Mouse (Mus musculus): Measurements from ENCODE around the gene Asb12.
"Not testable (repeated sequence)": the region's sequence is repeated elsewhere in the genome, so short reads cannot be mapped to it uniquely, and the experiment has no call there.

Asb12 gene

DNA sequence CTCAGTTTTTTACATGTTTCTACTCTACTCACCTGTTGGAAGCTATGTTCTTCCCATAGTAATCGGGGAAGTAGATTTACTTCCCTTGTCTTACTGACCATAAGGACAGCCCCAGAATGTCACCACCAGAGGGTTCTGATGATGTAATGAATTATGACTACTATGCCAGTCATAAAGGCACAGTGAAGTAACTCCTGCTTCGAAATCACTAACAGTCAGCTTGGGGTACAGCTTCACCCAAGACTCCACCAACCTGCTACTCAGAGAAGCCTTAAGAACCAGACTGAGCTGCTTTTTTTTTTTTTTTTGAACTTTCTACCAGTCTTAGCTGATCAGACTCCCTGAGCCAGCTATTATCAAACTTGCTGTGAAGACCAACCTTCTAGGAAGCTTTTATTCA lies at the start of gene Asb12, which contains the start of gene Pfn5:
Gene Asb12, minus strand, starts transcription at position 101 of the 400 bp plus-strand sequence.
Gene Pfn5, plus strand, starts transcription at position 218 of the 400 bp plus-strand sequence.
- no peak for DNase-seq (ENCODE audit: extremely low read depth, low read depth)

DNA sequence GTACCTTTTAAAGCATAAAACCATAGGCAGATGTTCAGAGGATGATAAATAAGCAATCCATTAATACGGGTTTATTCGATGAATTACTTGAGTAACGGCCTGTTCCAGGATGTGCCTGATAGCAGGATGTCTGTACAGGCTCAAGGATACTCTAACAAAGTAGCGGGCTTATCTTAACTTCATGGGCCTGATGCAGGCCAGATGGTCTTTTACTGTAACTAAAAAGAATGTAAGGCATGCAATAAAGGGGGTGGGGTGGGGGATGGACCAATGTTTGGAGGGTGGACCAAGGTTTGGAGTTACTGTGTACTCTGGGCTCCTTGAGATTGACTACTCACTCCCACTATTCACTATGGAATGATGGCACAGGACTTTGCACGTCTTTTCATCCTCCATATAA lies 42.8 kb upstream of the Asb12 start:
- no peak for DNase-seq (ENCODE audit: extremely low read depth, low read depth)

DNA sequence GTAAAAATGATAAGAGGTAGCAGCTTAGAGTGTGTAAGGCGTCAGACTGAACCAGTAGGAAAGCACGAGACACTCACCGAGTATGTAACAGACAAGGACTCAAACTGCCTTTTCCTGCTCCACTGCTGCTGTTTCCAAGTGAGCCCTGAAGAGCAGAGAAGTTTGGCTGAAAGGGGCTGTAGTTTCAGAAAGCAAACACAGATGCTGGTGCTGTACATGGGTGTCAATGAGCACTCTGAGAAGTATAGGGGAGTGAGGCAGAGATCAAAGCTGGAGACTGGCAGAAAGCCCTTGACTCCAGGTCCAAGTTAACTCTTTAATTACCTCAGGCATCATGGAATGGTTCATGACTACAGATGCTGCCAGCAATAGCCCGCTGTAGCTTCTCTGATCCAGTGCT lies 3.5 kb downstream of the Asb12 start:
- no peak for DNase-seq (ENCODE audit: extremely low read depth, low read depth)

DNA sequence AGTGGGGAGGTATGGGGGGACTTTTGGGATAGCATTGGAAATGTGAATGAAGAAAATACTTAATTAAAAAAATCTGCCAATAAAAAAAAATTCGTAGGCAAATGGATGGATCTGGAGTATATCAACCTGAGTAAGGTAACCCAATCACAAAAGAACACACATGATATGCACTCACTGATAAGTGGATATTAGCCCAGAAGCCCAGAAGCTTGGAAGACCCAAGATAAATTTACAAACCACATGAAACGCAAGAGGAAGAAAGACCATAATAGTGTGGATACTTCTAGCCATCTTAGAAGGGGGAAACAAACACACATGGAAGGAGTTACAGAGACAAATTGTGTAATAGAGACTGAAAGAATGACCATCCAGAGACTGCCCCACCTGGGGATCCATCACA lies 22.3 kb downstream of the Asb12 start:
- DNase-seq (ENCODE audit: extremely low read depth, low read depth) = not testable (repeated sequence)

DNA sequence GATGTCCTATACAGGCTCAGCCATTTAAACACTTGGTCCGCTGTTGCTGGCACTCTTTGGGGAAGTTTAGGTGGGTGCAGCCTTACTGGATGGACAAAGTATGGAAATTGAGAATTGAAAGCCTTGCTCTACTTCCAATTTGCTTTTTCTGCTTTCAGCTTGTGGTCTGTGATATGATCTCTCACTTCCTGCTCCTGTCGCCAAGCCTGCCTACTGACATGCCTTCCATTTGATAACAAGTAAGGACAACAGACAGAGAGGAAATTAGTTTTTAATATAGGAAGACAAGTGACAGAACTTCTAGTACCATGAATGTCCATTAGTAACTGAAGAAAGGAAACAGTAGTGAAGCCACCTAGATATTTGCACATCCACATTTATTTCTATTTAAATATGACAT lies 32.6 kb downstream of the Asb12 start:
- DNase-seq (ENCODE audit: extremely low read depth, low read depth) = peak; percentile 59

DNA sequence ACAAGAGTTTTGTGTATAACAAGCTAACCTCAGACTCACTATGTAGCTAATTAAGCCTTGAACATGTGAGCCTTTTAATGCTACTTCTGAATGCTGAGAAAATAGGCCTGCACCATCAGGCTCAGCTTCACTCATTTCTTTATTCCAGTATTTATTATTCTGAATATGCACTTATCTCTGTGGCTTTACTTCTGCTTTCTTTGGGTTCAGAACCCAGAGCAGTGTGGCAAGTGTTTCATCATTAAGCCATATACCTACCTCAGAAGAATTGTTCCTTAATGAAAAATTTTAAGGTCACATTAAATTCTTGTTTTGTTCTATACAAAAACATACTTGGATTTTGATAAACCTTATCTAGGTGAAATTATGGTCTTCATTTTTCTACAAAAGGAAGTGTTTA lies 33.9 kb downstream of the Asb12 start:
- DNase-seq (ENCODE audit: extremely low read depth, low read depth) = peak; percentile 54

DNA sequence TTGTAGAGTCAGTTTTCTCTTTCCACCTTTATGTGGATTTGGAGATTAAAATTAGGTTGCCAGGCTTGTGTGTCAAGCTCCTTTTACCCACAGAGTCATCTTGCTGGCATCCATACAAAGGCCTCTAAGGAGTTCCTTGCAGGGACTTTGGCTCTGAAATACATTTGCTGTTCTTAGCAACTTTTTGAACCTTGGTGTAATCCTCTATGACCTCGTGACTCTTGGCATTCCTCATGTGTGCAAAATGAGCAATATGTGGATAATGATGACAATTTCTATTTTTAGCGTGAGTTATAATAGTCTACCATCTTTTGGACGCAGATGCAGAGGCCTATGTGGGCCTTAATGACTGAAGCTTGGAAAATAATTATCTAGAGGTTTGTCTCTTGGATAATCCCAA lies 100.6 kb downstream of the Asb12 start:
- DNase-seq (ENCODE audit: extremely low read depth, low read depth) = no peak

DNA sequence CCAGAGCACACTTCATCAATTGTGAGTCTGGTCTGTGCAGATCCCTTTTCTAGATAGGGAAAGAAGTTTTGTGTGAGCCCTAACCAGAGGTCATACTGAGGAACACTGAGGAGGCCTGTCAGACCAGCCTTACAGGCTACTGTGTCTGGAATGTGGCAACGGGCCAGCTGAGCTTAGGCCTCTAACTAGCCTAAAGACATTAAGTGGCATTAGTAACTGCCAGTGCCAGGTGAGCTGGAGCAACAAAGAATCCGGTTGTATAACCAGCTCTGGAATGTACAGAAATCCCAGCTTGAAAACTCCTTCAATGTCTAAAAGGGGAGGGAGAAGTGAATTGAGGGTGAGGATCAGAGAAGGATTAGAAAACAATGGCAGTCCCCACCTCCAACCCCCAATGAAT lies 111.9 kb downstream of the Asb12 start:
- DNase-seq (ENCODE audit: extremely low read depth, low read depth) = no peak

DNA sequence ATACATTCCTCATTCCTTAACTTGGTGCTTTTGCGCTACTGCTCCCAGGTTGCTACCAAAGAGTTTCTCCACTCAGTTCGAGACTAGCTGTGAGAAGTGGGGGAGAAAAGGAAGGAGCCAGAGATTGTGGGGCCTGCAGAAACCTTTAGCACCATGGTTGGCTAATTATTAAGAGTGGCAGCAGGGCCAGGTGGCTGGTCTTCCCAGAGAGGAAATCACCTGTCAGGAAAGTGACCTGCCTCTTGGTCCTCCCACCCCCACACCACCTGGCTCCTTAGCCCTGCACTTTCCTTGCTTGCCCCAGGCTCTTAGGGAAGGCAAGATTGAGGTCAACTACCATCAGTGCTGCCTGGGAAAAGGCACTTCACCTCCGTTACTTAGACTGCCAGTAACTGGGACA lies 112.6 kb downstream of the Asb12 start:
- DNase-seq (ENCODE audit: extremely low read depth, low read depth) = no peak

DNA sequence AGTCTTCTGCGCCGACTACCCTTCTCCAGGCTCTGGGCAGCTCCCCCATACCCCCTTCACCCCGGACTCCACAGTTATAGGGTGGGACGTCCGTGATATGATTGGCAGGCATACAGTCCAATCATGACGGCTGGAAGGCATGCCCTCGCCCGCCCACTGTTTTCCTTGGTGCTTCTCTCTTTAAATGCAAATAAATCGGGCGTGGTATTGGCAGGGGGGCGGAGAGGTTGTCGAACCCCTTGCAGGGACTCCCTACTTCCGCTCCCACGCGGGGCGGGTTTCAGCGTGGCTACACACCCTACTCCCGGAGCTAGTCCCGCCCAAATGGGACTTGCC lies 113.0 kb downstream of the Asb12 start, which contains the start of gene Amer1:
Gene Amer1, minus strand, starts transcription at position 97 of the 336 bp plus-strand sequence.
- DNase-seq (ENCODE audit: extremely low read depth, low read depth) = peak; percentile 95

DNA sequence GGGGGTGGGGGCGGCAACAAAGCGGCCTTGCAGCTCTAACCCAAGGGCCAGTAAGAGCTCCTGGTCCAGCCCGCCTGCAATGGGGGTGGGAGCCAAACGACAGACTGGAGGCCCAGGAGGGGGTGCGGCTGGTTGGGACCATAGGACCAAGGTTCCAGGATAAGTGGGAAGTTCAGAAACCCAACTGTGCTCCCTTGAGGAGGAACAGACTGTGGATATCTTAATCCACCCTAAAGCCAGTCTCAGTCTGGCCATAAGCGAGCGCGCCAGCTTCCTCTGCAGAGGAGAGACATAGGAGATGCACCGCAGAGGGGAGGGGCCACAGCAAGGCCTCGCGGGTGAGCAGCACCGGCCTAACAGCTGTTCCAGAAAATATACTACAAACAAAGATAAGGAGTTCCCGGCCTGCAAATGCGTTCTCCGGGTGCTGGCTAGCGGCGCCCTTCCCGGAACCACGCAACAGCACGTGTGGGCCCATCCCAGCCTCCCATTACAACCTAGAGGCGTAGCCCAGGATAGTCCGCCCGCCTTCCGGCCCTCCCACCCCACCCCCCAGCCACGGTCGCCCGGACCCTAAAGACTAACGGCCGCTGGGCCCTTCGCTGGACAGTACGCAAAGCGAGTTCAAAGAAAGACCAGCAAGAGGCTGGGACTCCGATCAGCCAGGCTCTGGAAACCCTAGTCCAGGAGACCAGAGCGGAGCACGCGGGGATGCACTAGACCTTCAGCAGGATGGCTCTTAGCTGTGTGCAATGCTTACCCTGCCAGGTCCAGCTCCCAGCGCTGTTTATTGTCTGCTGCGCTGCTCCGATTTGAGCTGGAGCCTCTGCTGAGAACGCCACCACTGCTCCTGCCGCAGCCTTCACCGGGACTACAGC lies 113.7 kb downstream of the Asb12 start:
- peak; percentile 86 for DNase-seq (ENCODE audit: extremely low read depth, low read depth)

DNA sequence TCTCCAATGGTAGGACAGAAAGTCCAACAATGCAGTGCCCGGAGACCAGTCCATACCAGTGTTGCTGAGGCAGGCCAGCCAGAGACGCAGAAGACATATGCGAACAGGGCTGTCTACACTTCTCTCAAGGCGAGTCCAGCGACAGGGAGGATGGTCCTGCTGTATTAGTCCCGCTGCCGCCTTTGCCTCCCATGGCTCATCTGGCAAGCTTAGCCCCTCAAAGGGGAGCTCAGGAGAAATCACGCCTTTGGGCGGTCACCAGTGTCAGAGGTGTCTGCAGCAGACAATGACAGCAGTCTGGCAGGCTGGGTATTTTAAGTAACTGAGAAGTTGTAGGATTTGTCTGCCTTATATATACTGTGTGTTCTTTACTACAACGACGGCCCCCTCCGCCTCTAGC lies 114.4 kb downstream of the Asb12 start:
- DNase-seq (ENCODE audit: extremely low read depth, low read depth) = no peak

DNA sequence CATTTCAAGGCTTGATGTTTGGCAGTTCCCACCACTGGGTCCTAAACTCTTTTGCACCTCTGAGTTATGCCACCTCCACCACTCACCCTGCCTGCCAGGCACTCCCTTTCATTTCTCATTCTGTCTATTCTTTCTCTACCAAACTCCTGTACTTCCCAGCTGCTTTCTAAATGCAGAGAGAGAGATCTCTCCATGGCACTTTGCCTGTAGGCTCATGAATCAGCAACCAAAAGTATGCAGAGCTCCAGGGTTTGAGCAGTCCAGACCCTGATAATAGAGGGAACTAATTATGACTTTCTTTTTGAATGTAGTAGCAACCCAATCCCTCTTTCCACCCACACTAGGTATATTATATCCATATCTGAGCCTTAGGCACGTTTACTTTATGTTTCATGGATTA lies 115.5 kb downstream of the Asb12 start:
- no peak for DNase-seq (ENCODE audit: extremely low read depth, low read depth)

DNA sequence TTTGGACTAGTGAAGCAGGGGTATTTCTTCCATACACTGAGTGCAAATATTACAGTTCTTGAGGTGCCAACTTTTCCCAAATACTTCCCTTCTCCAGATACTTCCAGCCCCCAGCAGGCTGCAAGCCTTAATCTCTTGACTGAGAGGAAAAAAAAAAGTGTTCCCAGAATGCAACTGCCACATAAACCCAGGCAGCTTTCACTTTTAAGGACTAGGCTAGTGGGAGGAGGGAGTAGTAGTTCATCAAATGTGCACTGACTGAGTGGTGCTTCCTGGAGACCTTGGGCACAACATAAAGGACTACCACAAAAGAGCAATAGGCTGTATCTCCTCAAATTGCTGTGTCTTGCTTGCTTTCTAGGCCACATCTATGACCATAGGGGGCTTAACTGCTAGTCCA lies 116.5 kb downstream of the Asb12 start:
- no peak for DNase-seq (ENCODE audit: extremely low read depth, low read depth)

DNA sequence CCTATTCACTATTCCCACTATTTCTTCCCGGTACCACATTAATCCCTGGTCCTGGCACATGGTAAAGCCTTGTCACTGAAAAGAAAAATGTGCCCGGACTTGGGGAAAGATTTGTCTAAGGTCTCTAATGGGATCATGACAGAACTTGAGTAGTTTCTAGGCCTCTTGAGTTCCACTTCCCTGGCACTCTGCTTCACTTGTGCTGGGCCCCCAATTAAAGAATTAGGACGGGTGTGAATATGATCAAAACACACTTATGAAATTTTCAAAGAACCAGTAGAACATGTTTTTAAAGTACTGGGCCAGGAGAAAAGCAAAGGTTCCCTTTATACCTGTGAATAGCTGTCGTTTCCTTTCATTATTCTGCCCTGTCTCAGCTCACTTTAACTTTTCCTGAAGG lies 119.3 kb downstream of the Asb12 start:
- no peak for DNase-seq (ENCODE audit: extremely low read depth, low read depth)

DNA sequence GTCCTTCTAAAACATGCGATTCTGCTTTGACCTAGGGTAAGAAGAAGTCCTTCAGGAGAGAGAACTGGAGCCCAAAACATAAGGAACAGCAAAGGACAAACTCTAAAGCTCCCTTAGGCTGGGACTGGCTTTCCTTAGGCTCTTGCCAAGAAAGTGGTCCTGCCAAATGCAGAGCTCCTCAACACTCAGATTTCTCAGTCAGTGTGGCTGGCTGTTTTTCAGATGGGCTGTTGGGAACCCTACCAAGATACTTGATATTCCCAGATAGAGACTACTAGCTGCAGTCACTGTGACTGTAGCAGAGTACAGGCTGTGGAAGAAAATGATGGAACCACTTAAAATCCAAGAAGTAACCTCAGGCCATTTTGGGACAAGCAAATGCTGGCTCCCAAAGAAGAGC lies 120.6 kb downstream of the Asb12 start:
- DNase-seq (ENCODE audit: extremely low read depth, low read depth) = no peak

Data from MEL-GATA-1-ER (cell line).